Mouse (Mus musculus): ENCODE measurements around the gene Ebf4.

- TF ChIP-seq POLR2A (IDR thresholded peaks at IDR 0.05; ENCODE audit: insufficient read depth, low read depth, low read length): no peak
- TF ChIP-seq CTCF (IDR thresholded peaks at IDR 0.05): no peak
- no peak for TF ChIP-seq EP300 (IDR thresholded peaks at IDR 0.05; ENCODE audit: insufficient read depth, low read depth, low read length)
Observed at GRCm38 (mm10) chr2:130397186-130397985, 102.4 kb downstream of the Ebf4 start, which contains the start of gene Cpxm1.

Data from heart, adult 2 months (tissue).